Mouse (Mus musculus): ENCODE data around the gene Slamf9.

Gene Slamf9

DNA sequence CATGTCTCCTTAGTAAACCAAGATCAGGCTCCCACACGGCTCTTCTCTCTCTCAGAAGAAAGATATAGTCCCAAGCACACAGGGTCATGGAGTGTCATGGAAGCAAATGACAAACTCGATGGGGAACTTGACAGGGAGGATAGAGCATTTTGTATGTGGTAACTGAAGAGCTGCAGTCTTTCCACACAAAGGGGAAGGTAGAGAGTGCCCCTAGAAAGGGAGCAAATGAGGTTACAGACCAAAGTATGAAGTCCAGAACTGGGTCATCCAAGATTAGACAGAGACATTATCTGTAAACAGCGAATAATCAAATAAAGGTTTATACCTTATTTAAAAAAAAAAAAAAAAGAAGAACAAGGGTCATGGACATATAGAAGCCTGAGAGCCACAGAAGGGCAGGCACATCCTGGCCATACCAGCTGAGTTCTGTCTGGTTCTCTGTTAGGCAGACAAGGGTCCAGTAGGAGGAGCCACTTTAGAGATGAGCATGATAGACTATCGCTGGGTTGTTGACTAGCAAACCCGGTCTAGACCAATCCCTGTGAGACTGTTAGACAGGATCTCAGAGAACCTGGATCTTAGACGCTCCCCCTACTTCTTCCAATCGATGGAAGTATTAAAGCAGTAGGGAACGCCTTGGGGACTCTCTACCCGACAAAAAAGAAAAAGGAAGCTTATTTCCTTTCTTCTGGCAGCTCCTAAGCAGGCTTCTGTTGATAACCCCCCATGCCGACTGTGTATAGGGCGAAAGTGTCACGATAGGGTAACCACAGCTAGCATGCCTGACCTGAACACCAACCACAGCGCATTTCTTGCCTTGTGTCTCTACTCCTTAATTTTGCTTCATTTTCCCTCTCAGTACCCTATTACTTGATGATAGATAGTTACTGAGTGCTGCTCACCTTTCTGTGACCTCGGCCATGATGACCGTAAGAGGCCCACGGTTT lies 11.5 kb upstream of the Slamf9 start:
- no peak for DNase-seq

DNA sequence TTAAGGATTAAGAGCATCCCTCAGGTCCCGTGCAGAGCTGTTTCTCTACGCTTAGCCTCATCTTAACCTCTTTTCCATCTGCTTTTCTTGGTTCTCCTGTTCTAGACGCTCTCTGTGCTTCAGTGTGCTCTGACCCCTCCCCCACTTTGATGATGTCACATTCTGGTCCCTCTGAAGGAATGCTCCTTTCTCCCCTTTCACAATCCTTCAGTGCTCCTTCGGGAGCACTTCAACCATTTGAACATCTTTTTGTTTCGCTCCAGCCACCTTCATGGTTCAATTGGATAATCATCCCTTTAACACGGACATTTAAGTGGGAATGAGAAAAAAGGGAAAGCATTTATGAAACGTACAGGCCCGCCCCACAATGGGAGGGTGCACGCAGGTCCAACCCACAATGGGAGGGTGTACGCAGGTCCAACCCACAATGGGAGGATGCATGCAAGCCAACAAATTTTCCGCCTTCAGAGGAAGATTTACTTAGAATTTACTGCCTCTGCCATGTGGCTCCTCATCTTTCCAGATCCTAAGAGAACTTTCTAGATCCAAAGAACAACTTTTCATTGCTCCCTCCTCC lies 6.8 kb upstream of the Slamf9 start:
- no peak for DNase-seq

DNA sequence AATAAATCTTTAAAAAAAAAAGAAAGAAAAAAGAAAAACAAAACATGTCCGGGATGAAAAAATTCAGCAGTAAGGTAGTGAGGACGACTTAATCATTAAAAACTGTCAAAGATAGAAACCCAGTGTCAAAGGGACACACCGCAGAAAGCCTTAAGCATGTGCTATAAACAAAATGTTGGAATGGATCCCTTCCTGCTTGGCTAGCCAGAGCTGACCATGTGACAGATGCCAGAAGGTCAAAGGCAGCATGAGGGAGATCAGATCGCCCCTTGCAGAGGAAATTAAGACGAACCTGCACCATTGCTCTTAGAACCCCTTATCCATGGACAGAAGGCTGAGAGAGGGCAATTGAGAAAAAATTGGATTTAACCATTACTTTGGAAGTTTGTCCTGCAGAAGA lies 5.8 kb upstream of the Slamf9 start:
- no peak for DNase-seq

DNA sequence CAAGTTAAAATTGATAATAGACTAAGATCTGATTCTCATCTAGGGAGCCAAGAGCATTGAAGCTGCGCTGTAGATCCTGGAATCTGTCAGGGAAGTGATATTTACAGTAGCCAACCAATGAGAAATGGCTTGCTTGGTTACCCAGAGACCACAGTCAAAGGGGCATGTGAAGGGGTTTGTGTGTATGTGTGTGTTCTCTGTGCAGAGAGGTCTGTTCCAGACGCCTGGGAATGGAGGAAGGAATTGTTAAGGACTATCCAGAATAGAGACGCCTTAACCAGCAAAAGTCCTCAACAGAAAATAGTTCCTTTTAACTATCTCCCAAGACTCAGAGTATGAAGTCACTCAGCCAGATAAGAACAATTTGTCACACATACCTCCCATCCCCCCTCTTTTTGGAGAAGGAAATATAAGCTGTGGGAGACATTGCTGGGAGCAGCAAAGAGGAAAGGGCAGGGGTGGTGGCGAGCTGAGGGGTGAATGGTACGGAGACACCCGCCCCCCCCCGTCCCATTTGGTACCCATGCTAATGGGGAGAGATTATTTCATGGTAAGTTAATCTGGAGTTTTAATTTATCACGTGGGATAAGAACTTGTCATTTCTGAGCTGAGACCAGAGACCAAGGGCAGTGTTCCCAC lies 5.2 kb upstream of the Slamf9 start:
- DNase-seq, result no peak

DNA sequence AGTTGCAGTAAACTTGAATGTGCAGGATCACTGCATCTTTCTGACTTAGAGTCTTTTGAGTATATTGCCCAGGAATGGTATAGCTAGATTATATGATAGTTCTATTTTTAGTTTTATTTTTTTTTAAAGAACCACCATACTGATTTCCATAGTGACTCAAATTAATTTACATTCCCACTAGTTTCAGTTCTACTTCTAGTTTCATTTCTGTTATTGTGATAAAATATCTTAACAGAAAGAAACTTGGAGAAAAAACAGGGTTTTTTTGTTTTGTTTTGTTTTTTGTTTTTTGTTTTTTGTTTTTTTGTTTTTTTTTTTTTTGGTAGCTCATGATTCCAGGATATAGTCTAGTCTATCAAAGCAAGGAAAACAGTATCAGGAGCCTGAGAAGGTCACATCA lies 2.2 kb upstream of the Slamf9 start:
- no peak for DNase-seq

DNA sequence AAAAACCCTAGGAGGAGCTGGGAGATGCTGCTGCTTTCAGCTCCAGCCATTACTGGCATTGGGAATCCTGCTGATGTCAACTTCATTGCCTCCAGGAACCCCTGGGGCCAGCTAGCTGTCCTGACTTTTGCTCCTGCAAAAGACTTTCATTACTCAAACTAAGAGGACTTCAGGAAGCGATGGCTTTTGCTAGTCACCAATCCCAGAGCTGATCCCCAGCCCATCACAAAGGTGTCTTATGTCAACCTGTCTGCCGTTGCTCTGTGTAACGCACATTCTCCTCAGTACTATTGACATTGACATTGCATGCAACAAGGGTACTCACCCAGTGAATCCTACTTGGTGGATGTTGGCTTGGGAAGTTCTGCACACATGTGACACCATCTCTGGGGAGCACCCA lies 962 bp upstream of the Slamf9 start:
- no peak for DNase-seq

DNA sequence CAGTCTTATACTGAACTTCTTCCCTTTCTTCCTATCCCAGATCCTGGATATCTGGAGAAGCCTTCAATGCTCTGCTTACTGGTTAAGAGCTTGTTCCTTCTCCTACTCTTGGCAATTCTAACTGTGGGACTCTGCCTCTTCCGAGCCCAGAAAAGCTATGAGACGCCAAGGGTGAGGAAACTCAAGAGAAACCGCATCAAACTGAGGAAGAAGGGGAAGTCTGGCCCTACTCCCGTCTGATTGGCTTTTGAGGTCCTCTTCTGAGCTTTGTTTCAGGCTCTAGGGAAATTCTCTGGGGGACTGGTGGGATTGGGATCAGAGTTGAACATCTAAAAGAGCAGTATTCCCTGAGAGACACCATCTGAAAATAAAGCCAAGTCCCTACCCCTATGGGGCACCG lies 2.9 kb downstream of the Slamf9 start:
- DNase-seq, result no peak

DNA sequence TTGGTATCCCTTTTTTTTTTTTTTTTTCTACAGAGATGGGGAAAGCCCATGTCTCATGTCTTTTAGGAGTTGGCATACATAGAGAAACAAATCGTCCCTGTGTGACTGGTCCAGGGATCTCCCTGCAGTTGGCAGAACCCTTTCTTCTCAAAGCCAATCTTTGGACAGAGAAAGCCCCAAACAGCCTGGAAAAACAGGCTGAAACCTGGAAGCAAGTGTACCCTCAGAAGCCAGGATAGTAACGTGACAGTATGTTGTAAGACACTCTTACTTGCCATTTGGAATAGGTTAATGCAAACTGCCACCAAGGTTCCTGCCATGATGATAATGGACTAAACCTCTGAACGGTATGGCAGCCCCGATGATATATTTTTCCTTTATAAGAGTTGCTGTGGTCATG lies 5.2 kb downstream of the Slamf9 start:
- no peak for DNase-seq

DNA sequence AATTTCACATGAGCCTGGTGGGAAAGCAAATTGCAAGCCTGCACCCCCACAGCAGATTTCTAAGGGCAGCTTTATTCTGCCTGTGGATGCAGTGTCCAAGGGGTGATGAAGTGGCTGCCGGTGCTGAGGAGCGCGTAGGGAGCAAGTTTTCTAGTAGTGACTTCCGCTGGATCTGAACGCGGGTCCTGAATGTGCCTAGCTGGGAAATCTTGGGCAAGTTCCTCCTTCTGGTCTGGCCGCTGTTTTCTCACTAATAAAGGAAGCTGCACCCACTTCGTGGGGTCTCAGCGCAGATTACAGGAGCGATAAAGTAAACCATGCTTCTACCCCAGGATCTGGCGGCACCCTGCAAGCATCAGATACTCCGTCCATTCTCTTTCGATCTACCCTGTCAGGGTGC lies 6.0 kb downstream of the Slamf9 start:
- DNase-seq, result no peak

DNA sequence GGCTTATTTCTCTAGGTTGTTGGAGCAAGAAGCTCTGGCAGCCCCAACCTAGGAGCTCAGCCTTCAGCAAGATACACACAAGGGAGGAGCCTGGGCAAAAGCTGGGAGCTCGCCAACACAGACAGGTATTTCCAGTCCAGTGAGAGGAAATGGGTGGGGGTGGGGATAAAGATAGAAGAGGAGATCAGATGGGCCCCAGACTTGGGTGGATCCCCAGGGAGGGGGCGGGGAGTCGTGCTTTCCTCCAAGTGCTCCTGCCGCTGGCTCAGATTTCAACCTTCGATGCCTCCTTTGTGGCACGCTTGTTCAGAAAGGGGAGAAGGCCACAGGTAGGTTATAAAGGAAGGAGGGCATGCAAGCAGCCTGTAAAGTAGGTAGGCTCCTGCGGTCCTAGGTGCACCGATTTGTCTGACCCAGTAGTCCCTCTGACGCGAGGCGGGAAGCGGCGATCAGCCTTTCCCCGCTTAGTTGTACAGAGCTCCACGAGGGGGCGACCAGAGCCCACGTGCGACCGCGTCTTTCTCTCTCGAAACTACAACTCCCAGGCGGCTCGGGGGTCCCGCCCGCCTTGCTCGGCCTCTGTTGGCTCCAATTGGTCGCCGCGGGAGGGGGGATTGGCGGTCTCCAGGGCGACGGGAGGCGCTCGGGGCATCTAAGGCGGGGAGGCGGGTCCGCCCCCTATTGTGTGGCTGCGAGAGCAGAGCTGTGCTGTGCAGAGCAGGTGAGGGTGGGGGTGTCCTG lies 6.6 kb downstream of the Slamf9 start, which contains the start of gene Igsf9:
Gene Igsf9 (plus strand): TSS at position 249 of the 741 bp plus-strand sequence.
- DNase-seq, result peak; percentile 83

DNA sequence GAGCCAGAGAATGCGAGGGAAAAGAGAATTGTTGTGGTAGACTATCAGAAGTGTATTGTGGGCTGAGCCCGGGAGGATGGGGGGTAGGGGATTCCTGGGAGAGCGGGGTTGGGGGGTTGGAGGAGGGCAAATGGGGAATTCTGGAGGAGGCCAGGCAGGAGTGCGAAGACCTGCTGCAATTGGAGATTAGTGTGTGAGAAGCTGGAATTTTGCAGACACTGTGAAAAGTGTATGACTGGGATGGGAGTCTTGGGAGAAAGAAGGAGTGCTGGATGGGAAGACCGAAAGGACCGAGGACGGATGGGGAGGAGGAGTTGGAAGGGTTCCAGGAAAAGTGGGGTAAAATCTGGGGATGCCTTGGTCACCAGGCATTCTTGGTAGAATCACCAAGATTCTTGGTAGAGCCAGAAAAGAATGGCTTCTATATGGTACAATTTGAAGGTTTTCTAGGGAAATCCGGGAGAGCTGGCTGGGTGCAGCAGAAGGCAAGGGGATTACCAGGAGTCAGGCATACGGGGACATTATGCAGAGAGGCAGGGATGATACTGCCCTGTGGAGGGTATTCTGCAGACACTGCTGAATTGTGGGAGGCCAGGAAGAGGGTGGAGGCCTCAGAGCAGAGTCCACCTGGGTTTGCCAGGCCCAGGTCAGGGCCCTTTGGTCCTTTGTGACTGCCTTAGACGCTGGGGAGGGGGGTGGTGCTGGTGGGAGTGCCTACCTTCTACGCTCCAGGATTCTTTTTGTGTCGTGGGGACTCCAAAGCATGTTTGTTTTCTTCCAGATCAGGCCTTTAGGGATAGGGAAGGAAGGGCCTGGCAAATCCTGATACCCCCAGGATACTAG lies 7.6 kb downstream of the Slamf9 start:
- no peak for DNase-seq

DNA sequence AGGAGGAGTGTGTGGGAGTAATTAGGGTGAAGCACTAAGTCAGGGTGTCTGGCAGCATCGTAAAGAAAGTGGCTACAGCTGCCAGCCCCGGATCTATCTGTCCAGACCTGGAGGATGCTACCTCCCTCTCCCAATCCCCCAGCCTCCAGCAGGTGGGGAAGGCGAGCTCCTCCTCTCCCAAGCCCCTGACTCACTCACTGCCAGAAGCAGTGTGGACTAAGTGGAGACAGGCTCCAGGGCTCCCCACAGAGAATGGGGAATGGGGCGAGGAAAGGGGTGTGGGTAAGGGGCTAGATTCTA lies 8.2 kb downstream of the Slamf9 start:
- DNase-seq, result no peak

DNA sequence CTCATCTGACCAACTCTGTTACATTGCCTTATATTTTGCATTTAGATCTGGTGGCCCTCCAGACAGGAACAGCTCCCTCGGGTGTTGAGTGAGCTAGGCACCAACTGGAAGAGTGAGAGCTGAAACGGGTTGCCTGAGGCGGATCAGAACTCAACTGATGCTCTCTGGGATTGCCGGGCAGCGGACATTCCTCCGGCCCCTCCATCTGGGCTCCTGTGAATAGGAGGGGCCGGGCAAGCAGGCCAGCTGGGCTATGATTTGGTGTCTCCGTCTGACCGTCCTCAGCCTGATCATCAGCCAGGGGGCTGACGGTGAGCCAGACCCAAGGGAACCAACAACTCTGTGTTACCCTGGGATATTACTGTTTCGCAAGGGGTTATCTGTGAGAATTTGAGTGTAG lies 9.1 kb downstream of the Slamf9 start:
- DNase-seq, result no peak

DNA sequence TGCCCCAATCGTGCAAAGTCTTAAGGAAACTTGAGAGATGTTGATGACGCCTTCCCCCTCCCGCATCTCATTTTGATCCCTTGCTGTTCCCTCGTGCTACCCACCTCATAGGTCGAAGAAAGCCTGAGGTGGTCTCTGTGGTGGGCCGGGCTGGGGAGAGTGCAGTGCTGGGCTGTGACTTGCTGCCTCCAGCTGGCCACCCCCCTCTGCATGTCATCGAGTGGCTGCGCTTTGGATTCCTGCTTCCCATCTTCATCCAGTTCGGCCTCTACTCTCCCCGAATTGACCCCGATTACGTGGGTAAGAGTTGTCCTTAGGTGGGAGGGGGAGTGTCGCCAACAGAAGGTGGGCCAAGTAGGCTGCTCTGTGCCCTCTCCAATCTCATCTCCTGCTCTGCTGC lies 9.5 kb downstream of the Slamf9 start:
- no peak for DNase-seq

DNA sequence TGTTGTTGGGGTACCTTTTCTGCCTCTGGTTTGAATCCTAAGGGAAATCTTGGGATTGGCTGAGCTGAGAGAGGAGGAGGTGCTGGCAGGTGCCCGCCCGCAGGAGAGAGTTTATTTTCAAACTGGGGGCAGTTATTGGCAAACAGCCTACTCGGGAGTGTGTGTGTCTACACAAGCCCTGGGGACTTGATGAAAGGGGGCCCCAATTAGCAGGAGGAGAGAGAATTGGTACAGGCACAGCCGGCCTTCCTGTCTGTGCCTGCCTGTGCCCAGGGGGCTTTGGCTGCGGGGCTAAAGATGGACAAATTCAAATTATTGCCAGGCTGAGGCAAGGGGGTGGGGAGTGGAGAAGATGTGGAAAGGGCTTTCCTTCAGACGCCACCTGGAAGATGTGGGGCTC lies 10.7 kb downstream of the Slamf9 start:
- no peak for DNase-seq

DNA sequence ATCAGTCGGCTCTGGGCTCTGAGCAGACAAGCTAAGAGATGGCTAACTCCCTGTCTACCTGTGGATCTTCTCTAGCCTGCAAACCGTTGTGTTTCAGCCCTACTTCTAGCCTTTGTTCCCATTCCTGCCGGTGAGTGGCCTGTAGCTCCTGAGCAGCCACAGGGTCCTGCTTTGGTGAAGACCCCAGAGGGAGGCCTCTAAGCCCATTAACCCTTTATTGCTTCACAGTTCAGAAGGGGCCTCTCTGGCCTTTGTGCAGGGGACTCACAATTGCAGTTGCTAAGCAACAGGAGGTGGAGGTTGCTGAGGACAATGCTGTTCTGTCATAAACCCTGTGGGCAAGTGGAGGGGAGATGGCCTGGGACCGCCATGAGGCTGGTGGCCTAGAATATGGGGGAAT lies 11.1 kb downstream of the Slamf9 start:
- no peak for DNase-seq

DNA sequence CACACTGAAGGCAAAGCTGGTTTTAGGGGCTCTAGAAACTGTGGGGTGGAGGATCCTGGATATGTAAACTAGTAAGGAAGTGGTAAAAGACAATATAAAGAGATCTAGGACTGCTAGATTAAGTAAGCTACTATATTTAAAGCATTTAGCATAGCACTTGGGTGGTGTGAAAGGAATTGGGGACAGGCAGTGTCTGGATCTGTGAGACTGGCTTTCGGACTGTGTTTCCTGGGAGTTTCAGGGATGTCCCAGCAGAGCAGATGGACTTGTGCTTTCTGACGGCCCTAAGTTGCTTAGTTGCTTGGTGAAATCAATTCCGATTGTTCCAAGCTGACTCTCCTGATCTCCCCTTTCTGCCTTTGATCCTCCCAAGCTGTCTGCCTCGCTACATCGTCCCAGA lies 11.5 kb downstream of the Slamf9 start:
- DNase-seq, result no peak

DNA sequence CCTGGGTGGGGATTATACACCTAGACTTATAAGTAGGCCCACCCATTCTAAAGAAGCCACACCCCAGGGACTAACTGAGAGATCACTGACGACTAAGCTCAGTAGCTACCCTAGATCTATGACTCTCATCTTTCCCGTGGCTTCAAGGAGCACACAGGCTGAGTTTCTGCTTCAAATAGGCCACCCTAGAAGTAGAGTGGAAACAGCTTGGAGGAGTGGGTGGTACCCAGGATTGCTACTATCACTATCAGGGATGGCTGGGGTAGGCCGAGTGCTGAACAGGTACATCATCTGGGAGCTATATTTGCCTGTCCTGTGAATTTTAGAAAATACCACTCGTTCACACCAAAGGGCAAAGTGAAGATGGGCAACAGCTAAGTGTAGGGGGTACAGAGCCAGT lies 12.7 kb downstream of the Slamf9 start:
- DNase-seq, result no peak

DNA sequence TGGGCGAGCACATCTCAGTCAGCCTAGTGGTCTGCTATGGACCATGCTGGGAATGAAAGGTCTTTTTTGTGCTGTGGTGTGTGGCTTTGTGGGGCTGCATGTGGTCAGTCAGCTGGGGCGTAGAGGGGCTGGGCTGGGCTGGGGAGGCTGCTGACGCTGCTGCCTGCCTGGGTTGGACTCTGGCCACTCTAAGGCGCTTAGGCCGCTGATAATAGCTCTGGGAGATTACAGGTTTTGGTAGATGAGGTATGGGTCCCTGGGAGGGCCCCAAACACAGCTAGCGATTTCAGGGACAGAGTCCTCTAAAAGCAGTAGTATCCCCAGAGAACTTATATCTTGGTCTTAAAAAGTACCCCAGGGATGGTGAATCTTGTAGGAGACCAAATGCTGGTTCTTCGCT lies 13.7 kb downstream of the Slamf9 start:
- DNase-seq, result no peak

DNA sequence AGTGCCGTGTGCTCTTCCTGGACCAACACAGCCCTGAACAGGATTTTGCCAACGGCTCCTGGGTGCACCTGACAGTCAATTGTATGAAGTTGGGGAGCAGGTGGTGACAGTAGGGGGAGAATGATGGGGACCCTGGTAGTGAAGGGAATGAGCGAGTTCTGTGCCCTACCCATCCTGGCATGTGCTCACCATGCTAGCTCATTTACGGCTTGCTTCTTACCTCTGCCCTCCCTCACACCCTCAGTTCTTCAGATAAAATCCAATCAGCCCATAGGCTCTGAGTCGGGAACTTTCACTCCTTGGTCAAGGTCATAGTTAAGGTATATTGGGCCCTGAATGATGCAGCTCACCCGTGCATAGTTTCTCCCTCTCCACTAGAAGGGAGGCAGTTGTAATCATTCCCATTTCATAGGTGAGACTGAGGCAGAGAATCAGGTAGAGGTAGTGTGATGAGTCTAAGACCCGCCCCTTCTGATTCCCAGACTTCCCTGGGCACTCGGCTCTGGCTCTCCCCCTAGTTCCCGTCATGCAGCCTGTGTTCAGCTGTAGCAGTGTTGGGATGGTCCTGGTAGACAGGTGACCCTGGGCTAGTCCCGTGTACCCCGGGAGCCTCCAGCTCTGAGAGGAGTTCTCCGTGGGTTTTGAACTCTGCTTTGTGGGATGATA lies 14.6 kb downstream of the Slamf9 start:
- DNase-seq, result no peak

DNA sequence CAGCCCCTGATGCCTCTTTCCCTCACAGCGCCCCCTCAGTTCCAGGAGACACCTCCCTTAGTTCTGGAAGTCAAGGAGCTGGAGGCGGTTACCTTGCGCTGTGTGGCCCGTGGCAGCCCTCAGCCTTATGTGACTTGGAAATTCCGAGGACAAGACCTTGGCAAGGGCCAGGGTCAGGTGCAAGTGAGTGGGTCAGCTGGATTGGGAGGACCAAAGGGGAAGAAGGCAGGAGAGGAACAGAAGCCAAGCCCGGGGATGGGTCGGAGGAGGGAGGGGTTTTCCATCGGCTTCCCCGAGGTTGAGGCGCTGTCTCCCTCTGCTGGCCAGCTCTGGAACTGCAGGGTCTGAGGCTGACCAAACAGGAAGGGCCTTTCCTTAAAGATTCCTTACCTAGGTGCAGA lies 15.1 kb downstream of the Slamf9 start:
- DNase-seq, result peak; percentile 80

DNA sequence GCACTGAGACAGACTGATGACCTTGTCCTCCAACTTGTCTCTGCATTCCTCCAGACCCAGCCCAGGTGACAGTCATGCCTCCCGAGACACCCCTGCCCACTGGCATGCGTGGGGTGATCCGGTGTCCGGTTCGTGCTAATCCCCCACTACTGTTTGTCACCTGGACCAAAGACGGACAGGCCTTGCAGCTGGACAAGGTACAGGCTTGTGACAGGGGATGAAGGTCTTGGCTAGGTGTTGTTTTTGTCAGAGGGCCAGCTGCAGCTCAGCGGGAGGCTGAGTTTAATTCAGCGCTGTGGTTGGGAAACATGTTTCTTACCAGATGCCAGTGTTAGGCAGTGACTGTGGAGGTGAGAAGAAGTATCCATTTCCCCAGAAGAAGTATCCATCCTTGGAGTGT lies 16.9 kb downstream of the Slamf9 start:
- DNase-seq, result no peak

All from liver (tissue).